Mouse (Mus musculus): Measurements from ENCODE around the gene Nxph2. TPM values are rescaled to one million over a fixed set of nuclear protein-coding genes. Genes with fewer than 3 reads are reported as not detected.
"Not testable (repeated sequence)": the region's sequence is repeated elsewhere in the genome, so short reads cannot be mapped to it uniquely, and the experiment has no call there.

The Nxph2 gene
- not detected in 2 replicates for total RNA-seq (2015; ENCODE audit: low replicate concordance)
- not detected in 2 replicates for total RNA-seq (2017; ENCODE audit: low replicate concordance)

DNA sequence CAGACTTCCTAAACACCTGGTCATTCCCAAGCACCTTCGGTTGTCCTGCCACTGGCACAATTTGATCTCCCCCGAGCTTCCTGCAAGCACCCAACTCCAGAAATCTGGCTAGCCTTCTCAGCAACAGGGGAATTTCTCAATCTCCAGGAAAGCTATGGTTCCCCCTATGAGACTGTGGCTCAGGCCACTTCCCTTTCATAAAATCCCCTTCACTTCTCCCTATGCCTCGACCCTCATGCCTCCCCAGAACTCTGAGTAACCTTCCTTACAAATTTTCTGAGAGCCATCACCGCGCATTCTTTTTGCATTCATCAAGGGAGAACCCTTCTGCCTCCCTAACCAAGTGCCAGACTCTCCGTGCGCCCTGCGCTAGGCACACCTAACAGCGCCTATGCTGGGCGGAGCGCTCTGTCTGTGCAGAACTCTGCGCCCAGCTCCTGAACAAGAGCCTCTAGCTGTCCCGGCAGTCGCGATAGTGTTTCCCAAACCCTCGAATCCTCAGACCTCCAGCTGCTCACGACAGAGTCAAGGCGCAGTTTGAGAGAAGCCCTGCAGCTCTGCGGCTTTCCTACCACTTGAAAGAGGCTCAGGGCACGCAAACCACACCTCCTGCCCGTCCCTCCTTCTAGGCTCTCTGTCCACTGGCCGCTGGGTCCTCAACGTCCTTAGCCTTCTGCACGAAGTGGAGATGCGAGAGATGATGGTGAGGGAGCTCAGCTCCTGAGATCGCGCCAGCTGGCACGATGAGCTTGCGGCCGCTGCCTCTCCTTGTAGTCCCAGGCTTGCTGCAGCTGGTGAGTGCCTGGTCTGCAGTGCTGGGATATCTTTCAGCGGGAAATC lies at the start of gene Nxph2:
Nxph2 (plus strand) TSS at position 501 of the 840 bp plus-strand sequence.
- ATAC-seq (replicated peaks; ENCODE audit: low FRiP score, poor library complexity, severe bottlenecking): no peak

- ATAC-seq (replicated peaks; ENCODE audit: low FRiP score, poor library complexity, severe bottlenecking): not testable (repeated sequence)
Measured at GRCm38 (mm10) chr2:23290991-23291390, 30.1 kb upstream of the Nxph2 start.

- no peak for ATAC-seq (replicated peaks; ENCODE audit: low FRiP score, poor library complexity, severe bottlenecking)
Measured at GRCm38 (mm10) chr2:23314869-23315268, 6.2 kb upstream of the Nxph2 start.

Other genes starting within 250 kb of the Nxph2 start
- 34.2 and 43.2 TPM in 2 replicates for gene Mastl, start 165.2 kb upstream of the Nxph2 start, total RNA-seq (2015; ENCODE audit: low replicate concordance)
- 31.9 and 33.0 TPM in 2 replicates for gene Mastl, start 165.2 kb upstream of the Nxph2 start, total RNA-seq (2017; ENCODE audit: low replicate concordance)
- 64.5 and 75.0 TPM in 2 replicates for gene Yme1l1, start 164.9 kb upstream of the Nxph2 start, total RNA-seq (2015; ENCODE audit: low replicate concordance)
- gene Yme1l1, start 164.9 kb upstream of the Nxph2 start, total RNA-seq (2017; ENCODE audit: low replicate concordance): 91.8 and 116 TPM in 2 replicates
- not detected in 2 replicates for gene 4931423N10Rik, start 113.8 kb upstream of the Nxph2 start, total RNA-seq (2015; ENCODE audit: low replicate concordance)
- gene 4931423N10Rik, start 113.8 kb upstream of the Nxph2 start, total RNA-seq (2017; ENCODE audit: low replicate concordance): not detected in 2 replicates

Data from erythroid progenitor cell, adult 5-6 weeks (primary cell).